Mouse (Mus musculus) hindlimb bud, embryonic 11.5 days (tissue): ENCODE measurements at regions not wholly inside any gene's neighbourhood (a gene's known extent, or its start where the extent isn't known, plus 50 kb on each side); places are given as distances from the start of the nearest gene placed in this dataset.
"Not testable (repeated sequence)": the region's sequence is repeated elsewhere in the genome, so short reads cannot be mapped to it uniquely, and the experiment has no call there.

Source experiments
- DNase-seq: peaks from one replicate; pipeline ENCODE4 v3.0.0-alpha.2; 2012; ENCODE audit warnings: low read depth, low spot score; ENCODE audit errors: extremely low spot score

GRCm38 (mm10) chr13:5591837-5592555, 269.3 kb upstream of the Klf6 start:
- DNase-seq = no peak

- DNase-seq = no peak
These were observed 268.7 kb upstream of the Klf6 start for GRCm38 (mm10) chr13:5592556-5593061.

- no peak for DNase-seq
These were observed 259.6 kb upstream of the Klf6 start for GRCm38 (mm10) chr13:5601648-5602047.

GRCm38 (mm10) chr13:5603905-5604596, 257.2 kb upstream of the Klf6 start:
- no peak for DNase-seq

GRCm38 (mm10) chr13:5605418-5605817, 255.9 kb upstream of the Klf6 start:
- no peak for DNase-seq

- DNase-seq = no peak
These were observed 253.8 kb upstream of the Klf6 start for GRCm38 (mm10) chr13:5607462-5607861.

- DNase-seq = no peak
These were observed 247.0 kb upstream of the Klf6 start for GRCm38 (mm10) chr13:5614186-5614737.

- DNase-seq = no peak
These were observed 246.4 kb upstream of the Klf6 start for GRCm38 (mm10) chr13:5614833-5615232.

GRCm38 (mm10) chr13:5615327-5615726, 246.0 kb upstream of the Klf6 start:
- DNase-seq = no peak

GRCm38 (mm10) chr13:5628124-5628523, 233.2 kb upstream of the Klf6 start:
- DNase-seq = no peak

- DNase-seq = no peak
These were observed 226.3 kb upstream of the Klf6 start for GRCm38 (mm10) chr13:5634960-5635359.

- DNase-seq = no peak
These were observed 219.4 kb upstream of the Klf6 start for GRCm38 (mm10) chr13:5641743-5642510.

- DNase-seq = no peak
These were observed 213.0 kb upstream of the Klf6 start for GRCm38 (mm10) chr13:5648276-5648675.

GRCm38 (mm10) chr13:5657556-5657955, 203.7 kb upstream of the Klf6 start:
- DNase-seq = no peak

- no peak for DNase-seq
These were observed 194.9 kb upstream of the Klf6 start for GRCm38 (mm10) chr13:5666235-5667007.

GRCm38 (mm10) chr13:5675668-5676067, 185.6 kb upstream of the Klf6 start:
- no peak for DNase-seq

- DNase-seq = no peak
These were observed 171.2 kb upstream of the Klf6 start for GRCm38 (mm10) chr13:5690124-5690523.

- DNase-seq = not testable (repeated sequence)
These were observed 170.6 kb upstream of the Klf6 start for GRCm38 (mm10) chr13:5690680-5691079.

GRCm38 (mm10) chr13:5694626-5695025, 166.7 kb upstream of the Klf6 start:
- no peak for DNase-seq

GRCm38 (mm10) chr13:5695581-5695980, 165.7 kb upstream of the Klf6 start:
- not testable (repeated sequence) for DNase-seq
